ENCODE assay signal across 8 mouse cellular contexts in the genomic region with DNA sequence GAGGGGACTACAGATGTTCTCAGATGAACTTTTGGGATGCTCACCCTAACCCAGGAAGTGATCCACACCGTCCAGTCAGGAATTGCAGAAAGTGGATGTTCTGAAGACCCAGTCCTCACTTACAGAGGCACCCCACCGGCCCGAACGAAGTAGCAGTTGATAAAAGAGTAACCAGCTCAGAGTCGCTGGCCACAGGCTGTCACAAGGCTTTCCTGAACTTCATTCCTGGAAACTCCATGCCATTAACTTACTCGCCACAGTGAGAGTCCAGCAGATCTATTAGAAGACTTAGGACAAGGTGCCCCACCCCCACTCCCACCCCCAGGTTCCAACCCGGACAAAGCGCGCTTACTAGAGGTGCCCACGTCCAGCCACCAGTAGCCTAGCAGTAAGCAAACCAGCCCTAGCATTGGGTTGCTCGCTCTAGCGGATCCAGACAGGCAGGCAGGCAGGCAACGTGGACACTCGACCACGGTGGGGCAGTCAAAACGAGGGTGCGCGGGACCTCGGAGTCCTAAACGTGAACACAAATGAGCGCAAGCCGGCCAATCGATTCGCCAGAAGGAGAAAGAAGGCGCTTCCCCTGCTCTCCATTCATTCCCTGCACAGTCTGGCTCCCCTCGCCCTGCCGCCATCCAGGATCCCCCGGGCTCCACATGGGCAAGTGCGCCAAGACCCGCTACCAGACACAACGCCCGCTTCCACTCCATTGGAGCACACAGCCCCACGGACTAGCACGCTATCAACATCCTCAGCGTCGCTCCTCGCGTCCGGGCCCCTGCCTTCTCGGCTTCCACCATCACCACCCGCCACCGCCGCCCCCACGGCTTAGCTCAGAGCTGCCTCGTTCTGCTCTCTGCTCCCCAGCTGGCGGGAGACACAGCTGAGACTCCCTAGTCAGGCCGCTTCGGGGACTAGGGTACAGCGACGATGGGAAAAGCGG. TPM values are rescaled to one million over a fixed set of nuclear protein-coding genes. Genes with fewer than 3 reads are reported as not detected.
DNase-seq lines count a peak whose midpoint lies in the region; ATAC-seq and TF ChIP-seq lines count a peak whose summit lies in the region.

No protein-coding gene starts in this region.

- peak overlapping the region; percentile 93 for H3K4me2 ChIP-seq in forebrain, postnatal 0 days (ENCODE audit: low read depth)
- H3K4me2 ChIP-seq in lung, embryonic 16.5 days (ENCODE audit: low read depth, low read length) = peak overlapping the region; percentile 75

- no peak for DNase-seq in G1E (ENCODE audit: low spot score)
- DNase-seq in cerebellum, adult 2 months = peak; percentile 86 to 87
- peak; percentile 84 for DNase-seq in forebrain, postnatal 0 days
- peak; percentile 85 for DNase-seq in heart, postnatal 4 days
- peak; percentile 55 to 60 for DNase-seq in layer of hippocampus, adult 8-10 months (ENCODE audit: low spot score in 2 of 2)
- DNase-seq in ovary, adult 18-20 months (ENCODE audit: low spot score) = peak; percentile 67
- DNase-seq in thymus, postnatal 0 days (ENCODE audit: low spot score) = peak; percentile 78

- no peaks in the 10 kb centered on the region for H3K27me3 ChIP-seq in G1E (ENCODE audit: insufficient read depth, low read length)
- H3K27me3 ChIP-seq in cerebellum, adult 2 months (ENCODE audit: control insufficient read depth, insufficient read depth, low read length) = no peaks in the 10 kb centered on the region
- H3K27me3 ChIP-seq in forebrain, postnatal 0 days (ENCODE audit: insufficient read depth, low read length) = no peaks in the 10 kb centered on the region
- H3K27me3 ChIP-seq in lung, embryonic 16.5 days (ENCODE audit: control insufficient read depth, insufficient read depth, low read depth, low read length) = no peaks in the 10 kb centered on the region

- no peak for TF ChIP-seq CTCF in G1E (IDR thresholded peaks at IDR 0.05; ENCODE audit: low read depth, low read length)
- peak; percentile 61 for TF ChIP-seq CTCF in cerebellum, adult 2 months (IDR thresholded peaks at IDR 0.05; ENCODE audit: borderline replicate concordance, insufficient read depth, low read depth, low read length)
- peak; percentile 73 for TF ChIP-seq CTCF in forebrain, postnatal 0 days (IDR thresholded peaks at IDR 0.05; ENCODE audit: low read depth)

- 2% methylated on average over 51 of the region's 51 CpGs for WGBS in cerebellum, adult 2 months
- WGBS in forebrain, postnatal 0 days = under 1% methylated on average over 51 of the region's 51 CpGs
- WGBS in lung, embryonic 16.5 days = under 1% methylated on average over 51 of the region's 51 CpGs

- H3K9me3 ChIP-seq in G1E (replicated peaks) = peaks cover 73% of the 10 kb centered on the region
- H3K9me3 ChIP-seq in forebrain, postnatal 0 days (ENCODE audit: low read length) = no peaks in the 10 kb centered on the region
- H3K9me3 ChIP-seq in lung, embryonic 16.5 days (ENCODE audit: control insufficient read depth, low read length) = no peaks in the 10 kb centered on the region

- no peaks in the 10 kb centered on the region for H3K36me3 ChIP-seq in G1E (replicated peaks)
- no peaks in the 10 kb centered on the region for H3K36me3 ChIP-seq in forebrain, postnatal 0 days (ENCODE audit: insufficient read depth)
- no peaks in the 10 kb centered on the region for H3K36me3 ChIP-seq in lung, embryonic 16.5 days (ENCODE audit: control insufficient read depth, insufficient read depth, low read length)

- H3K9ac ChIP-seq in forebrain, postnatal 0 days = peak overlapping the region; percentile 76
- peak overlapping the region; percentile 93 for H3K9ac ChIP-seq in lung, embryonic 16.5 days (ENCODE audit: low read length)

- peak overlapping the region; percentile 55 for H3K27ac ChIP-seq in cerebellum, adult 2 months (ENCODE audit: insufficient read depth, low read length)
- H3K27ac ChIP-seq in forebrain, postnatal 0 days (ENCODE audit: low read depth, low read length) = peak overlapping the region; percentile 87
- peak overlapping the region; percentile 91 for H3K27ac ChIP-seq in lung, embryonic 16.5 days (ENCODE audit: low read length)

- H3K4me1 ChIP-seq in G1E (ENCODE audit: insufficient read depth, low read depth, low read length) = no peaks in the 10 kb centered on the region
- H3K4me1 ChIP-seq in cerebellum, adult 2 months (ENCODE audit: control insufficient read depth, insufficient read depth, low read length) = peaks cover 22% of the 10 kb centered on the region
- H3K4me1 ChIP-seq in forebrain, postnatal 0 days (ENCODE audit: insufficient read depth) = peaks cover 3% of the 10 kb centered on the region; the same call in 1 of the 2 replicates
- peaks cover 29% of the 10 kb centered on the region for H3K4me1 ChIP-seq in lung, embryonic 16.5 days (replicated peaks; ENCODE audit: control insufficient read depth, insufficient read depth, low read length)

- peak overlapping the region; percentile 33; the same call in 1 of the 2 replicates for H3K4me3 ChIP-seq in G1E (ENCODE audit: low read depth, low read length)
- H3K4me3 ChIP-seq in cerebellum, adult 2 months (replicated peaks; ENCODE audit: insufficient read depth, low read depth, low read length) = peak overlapping the region; percentile 72
- peak overlapping the region; percentile 64 for H3K4me3 ChIP-seq in forebrain, postnatal 0 days (ENCODE audit: low read depth, low read length)
- peak overlapping the region; percentile 84 for H3K4me3 ChIP-seq in lung, embryonic 16.5 days (ENCODE audit: low read length)

- peak; percentile 41; the same call in 1 of the 2 replicates for TF ChIP-seq POLR2A in cerebellum, adult 2 months (IDR thresholded peaks at IDR 0.05; ENCODE audit: borderline replicate concordance, insufficient read depth, low read length)

- ATAC-seq in G1E (ENCODE audit: extremely low read depth, insufficient number of reproducible peaks, low FRiP score, poor library complexity, severe bottlenecking) = no peak
- peak; percentile 86 for ATAC-seq in forebrain, postnatal 0 days
- peak; percentile 69 for ATAC-seq in lung, embryonic 16.5 days (ENCODE audit: low read depth)

RNA-seq across cellular contexts. Expression of a gene that starts 1.6 kb away (rescaled TPM):
- total RNA-seq in G1E (2014; fragmentation: Nextera tagmentation) (not detected in 2 replicates), G1E (2017) (0.05 and 0.06 TPM in 2 replicates)
- polyA plus RNA-seq in G1E (2012) = 0.01 TPM in 1 of 2 replicates, not detected in the other
- 15.4 and 17.2 TPM in 2 replicates for polyA plus RNA-seq in cerebellum, adult 2 months (2012; rRNA removed)
- 19.3 and 20.5 TPM in 2 replicates for total RNA-seq in forebrain, postnatal 0 days (2014; rRNA removed)
- 7.2 and 12.8 TPM in 2 replicates for polyA plus RNA-seq in forebrain, postnatal 0 days (2015; fragmentation: Nextera tagmentation; extraction: Ambion mirVana)
- total RNA-seq in heart, postnatal 4 days (2021) = 10 to 100 TPM; 12.5 to 12.7 TPM
- total RNA-seq in layer of hippocampus, adult 8-10 months (2022) = 10 to 100 TPM; 43.0 to 51.0 (median 47.8) TPM
- polyA plus RNA-seq in lung, embryonic 16.5 days (2015; fragmentation: Nextera tagmentation; extraction: Ambion mirVana) = 22.3 and 24.8 TPM in 2 replicates
- 5.9 and 8.2 TPM in 2 replicates for polyA plus RNA-seq in thymus, postnatal 0 days (2015; fragmentation: Nextera tagmentation; extraction: Ambion mirVana)

Comparison
In these comparisons a context has a peak if more than half of its experiments do, and no peak if none do; other contexts are left out.
1. H3K4me3 ChIP-seq: peak in every context shown above with its lines; median percentile 84 in lung, embryonic 16.5 days; 72 in cerebellum, adult 2 months; 64 in forebrain, postnatal 0 days; 33 in G1E.